Mouse (Mus musculus): Measurements from ENCODE around the gene Nfia. TPM values are rescaled to one million over a fixed set of nuclear protein-coding genes. Genes with fewer than 3 reads are reported as not detected.

Gene Nfia
- polyA plus RNA-seq, 1 experiment, result 8.1 TPM

GRCm38 (mm10) chr4:97926607-97927308 lies 154.2 kb downstream of the Nfia start:
- Histone ChIP-seq H3K4me1 (ENCODE audit: control insufficient read depth, insufficient read depth, low read length) (no peaks in the 10 kb centered on the region), H3K27ac (ENCODE audit: control insufficient read depth, insufficient read depth, low read depth, low read length) (0 out of 2 replicates have a peak overlapping the region, but pooled peaks have one; percentile 13), H3K4me3 (ENCODE audit: control insufficient read depth, low read depth, low read length) (no peak overlapping the region), H3K36me3 (ENCODE audit: control insufficient read depth, insufficient read depth, low read length) (no peaks in the 10 kb centered on the region), H3K27me3 (ENCODE audit: control insufficient read depth, insufficient read depth, low read length) (no peaks in the 10 kb centered on the region)
- TF ChIP-seq CTCF (IDR thresholded peaks at IDR 0.05; ENCODE audit: control insufficient read depth, insufficient read depth, insufficient replicate concordance, low read depth, low read length) (no peak), POLR2A (IDR thresholded peaks at IDR 0.05; ENCODE audit: control insufficient read depth, low read depth, low read length) (no peak)

- no peaks in the 10 kb centered on the region for H3K27me3 ChIP-seq (ENCODE audit: control insufficient read depth, insufficient read depth, low read length)
- H3K4me3 ChIP-seq (ENCODE audit: control insufficient read depth, low read depth, low read length), result no peak overlapping the region
- TF ChIP-seq POLR2A (IDR thresholded peaks at IDR 0.05; ENCODE audit: control insufficient read depth, low read depth, low read length), result no peak
- no peaks in the 10 kb centered on the region for H3K4me1 ChIP-seq (ENCODE audit: control insufficient read depth, insufficient read depth, low read length)
- no peak overlapping the region for H3K27ac ChIP-seq (ENCODE audit: control insufficient read depth, insufficient read depth, low read depth, low read length)
- H3K36me3 ChIP-seq (ENCODE audit: control insufficient read depth, insufficient read depth, low read length), result no peaks in the 10 kb centered on the region
These were observed 154.7 kb downstream of the Nfia start for GRCm38 (mm10) chr4:97927309-97927656.

- H3K4me3 ChIP-seq (ENCODE audit: control insufficient read depth, low read depth, low read length), result no peak overlapping the region
- H3K4me1 ChIP-seq (ENCODE audit: control insufficient read depth, insufficient read depth, low read length), result no peaks in the 10 kb centered on the region; the same call in 1 of the 2 replicates
- H3K36me3 ChIP-seq (ENCODE audit: control insufficient read depth, insufficient read depth, low read length), result no peaks in the 10 kb centered on the region
- H3K27me3 ChIP-seq (ENCODE audit: control insufficient read depth, insufficient read depth, low read length), result no peaks in the 10 kb centered on the region
- no peak overlapping the region for H3K27ac ChIP-seq (ENCODE audit: control insufficient read depth, insufficient read depth, low read depth, low read length)
- no peak for TF ChIP-seq POLR2A (IDR thresholded peaks at IDR 0.05; ENCODE audit: control insufficient read depth, low read depth, low read length)
- TF ChIP-seq CTCF (IDR thresholded peaks at IDR 0.05; ENCODE audit: control insufficient read depth, insufficient read depth, insufficient replicate concordance, low read depth, low read length), result no peak
These were observed 163.8 kb downstream of the Nfia start for GRCm38 (mm10) chr4:97936371-97936770.

GRCm38 (mm10) chr4:97936912-97937311 lies 164.4 kb downstream of the Nfia start:
- Histone ChIP-seq H3K27ac (ENCODE audit: control insufficient read depth, insufficient read depth, low read depth, low read length) (no peak overlapping the region), H3K27me3 (ENCODE audit: control insufficient read depth, insufficient read depth, low read length) (no peaks in the 10 kb centered on the region), H3K4me3 (ENCODE audit: control insufficient read depth, low read depth, low read length) (no peak overlapping the region), H3K4me1 (ENCODE audit: control insufficient read depth, insufficient read depth, low read length) (no peaks in the 10 kb centered on the region; the same call in 1 of the 2 replicates), H3K36me3 (ENCODE audit: control insufficient read depth, insufficient read depth, low read length) (no peaks in the 10 kb centered on the region)
- TF ChIP-seq CTCF (IDR thresholded peaks at IDR 0.05; ENCODE audit: control insufficient read depth, insufficient read depth, insufficient replicate concordance, low read depth, low read length) (no peak), POLR2A (IDR thresholded peaks at IDR 0.05; ENCODE audit: control insufficient read depth, low read depth, low read length) (no peak)

- Histone ChIP-seq H3K27me3 (ENCODE audit: control insufficient read depth, insufficient read depth, low read length) (no peaks in the 10 kb centered on the region), H3K4me3 (ENCODE audit: control insufficient read depth, low read depth, low read length) (no peak overlapping the region), H3K36me3 (ENCODE audit: control insufficient read depth, insufficient read depth, low read length) (no peaks in the 10 kb centered on the region), H3K4me1 (ENCODE audit: control insufficient read depth, insufficient read depth, low read length) (no peaks in the 10 kb centered on the region; the same call in 1 of the 2 replicates), H3K27ac (ENCODE audit: control insufficient read depth, insufficient read depth, low read depth, low read length) (peak overlapping the region; percentile 43; the same call in 1 of the 2 replicates)
- TF ChIP-seq CTCF (IDR thresholded peaks at IDR 0.05; ENCODE audit: control insufficient read depth, insufficient read depth, insufficient replicate concordance, low read depth, low read length), result no peak
- no peak for TF ChIP-seq POLR2A (IDR thresholded peaks at IDR 0.05; ENCODE audit: control insufficient read depth, low read depth, low read length)
These were observed 167.0 kb downstream of the Nfia start for GRCm38 (mm10) chr4:97939492-97939891.

- no peaks in the 10 kb centered on the region; the same call in 1 of the 2 replicates for H3K4me1 ChIP-seq (ENCODE audit: control insufficient read depth, insufficient read depth, low read length)
- H3K27me3 ChIP-seq (ENCODE audit: control insufficient read depth, insufficient read depth, low read length), result no peaks in the 10 kb centered on the region
- TF ChIP-seq CTCF (IDR thresholded peaks at IDR 0.05; ENCODE audit: control insufficient read depth, insufficient read depth, insufficient replicate concordance, low read depth, low read length) (no peak), POLR2A (IDR thresholded peaks at IDR 0.05; ENCODE audit: control insufficient read depth, low read depth, low read length) (no peak)
- H3K36me3 ChIP-seq (ENCODE audit: control insufficient read depth, insufficient read depth, low read length), result no peaks in the 10 kb centered on the region
- peak overlapping the region; percentile 43; the same call in 1 of the 2 replicates for H3K27ac ChIP-seq (ENCODE audit: control insufficient read depth, insufficient read depth, low read depth, low read length)
- no peak overlapping the region for H3K4me3 ChIP-seq (ENCODE audit: control insufficient read depth, low read depth, low read length)
These were observed 167.5 kb downstream of the Nfia start for GRCm38 (mm10) chr4:97939920-97940520.

- no peak for TF ChIP-seq POLR2A (IDR thresholded peaks at IDR 0.05; ENCODE audit: control insufficient read depth, low read depth, low read length)
- H3K4me3 ChIP-seq (ENCODE audit: control insufficient read depth, low read depth, low read length), result no peak overlapping the region
- H3K27ac ChIP-seq (ENCODE audit: control insufficient read depth, insufficient read depth, low read depth, low read length), result no peak overlapping the region
- no peaks in the 10 kb centered on the region for H3K27me3 ChIP-seq (ENCODE audit: control insufficient read depth, insufficient read depth, low read length)
- no peaks in the 10 kb centered on the region; the same call in 1 of the 2 replicates for H3K4me1 ChIP-seq (ENCODE audit: control insufficient read depth, insufficient read depth, low read length)
- no peaks in the 10 kb centered on the region for H3K36me3 ChIP-seq (ENCODE audit: control insufficient read depth, insufficient read depth, low read length)
These were observed 169.1 kb downstream of the Nfia start for GRCm38 (mm10) chr4:97941616-97942015.
